Mouse (Mus musculus) CH12.LX (cell line): ENCODE data around the gene Ucn3. TPM values are rescaled to one million over a fixed set of nuclear protein-coding genes. Genes with fewer than 3 reads are reported as not detected.

Source experiments
- DNase-seq: peaks from one replicate; pipeline ENCODE4 v3.0.0-alpha.2; 2013; ENCODE audit errors: extremely low read depth
- H3K27ac ChIP-seq: 2 replicates; pipeline ENCODE4 v1.5.1; 2012; ENCODE audit warnings: low read depth, mild to moderate bottlenecking, control low read depth, moderate library complexity; ENCODE audit not compliant: insufficient read depth
- H3K27me3 ChIP-seq: replicated peaks from 2 replicates; pipeline ENCODE3; 2012; ENCODE audit warnings: inconsistent platforms
- H3K36me3 ChIP-seq, 2 experiments: replicated peaks in 1 of 2; 2 replicates each; pipeline versions ENCODE3 to v1.6.1; 2012; ENCODE audit warnings: inconsistent platforms in 1 of 2, low read length in 1 of 2, mild to moderate bottlenecking in 1 of 2, mixed read lengths in 1 of 2, moderate library complexity in 1 of 2; ENCODE audit not compliant: control insufficient read depth in 1 of 2, insufficient read depth in 1 of 2
- H3K4me1 ChIP-seq, 2 experiments: 2 replicates each; pipeline ENCODE4 v1.6.1; 2012; ENCODE audit warnings: inconsistent platforms in 1 of 2, moderate library complexity in 1 of 2; ENCODE audit not compliant: insufficient read depth in 2 of 2, control insufficient read depth in 1 of 2
- H3K4me2 ChIP-seq: 2 replicates; pipeline ENCODE4 v1.6.1; 2012; ENCODE audit warnings: low read depth, mild to moderate bottlenecking, control low read depth; ENCODE audit not compliant: poor library complexity, insufficient read depth, severe bottlenecking
- H3K4me3 ChIP-seq, 3 experiments: fragments of 150-350 bp in 1 of 3; sonication (generic) in 1 of 3; replicated peaks in 1 of 3; 2 replicates each; pipeline versions ENCODE3 to v1.5.1; 2011 to 2012; ENCODE audit warnings: low read depth in 2 of 3, low read length in 2 of 3, mild to moderate bottlenecking in 2 of 3, moderate library complexity in 2 of 3, control low read depth in 1 of 3, improper control_type of control experiment in 1 of 3, inconsistent platforms in 1 of 3, mixed read lengths in 1 of 3; ENCODE audit not compliant: poor library complexity in 1 of 3
- H3K79me2 ChIP-seq: replicated peaks from 2 replicates; pipeline ENCODE4 v1.6.1; 2012; ENCODE audit warnings: mild to moderate bottlenecking, moderate library complexity; ENCODE audit not compliant: control insufficient read depth, poor library complexity, insufficient read depth, severe bottlenecking; ENCODE audit errors: extremely low read depth
- H3K9ac ChIP-seq: 2 replicates; pipeline ENCODE4 v1.6.1; 2012; ENCODE audit warnings: low read depth, mild to moderate bottlenecking, control low read depth, moderate library complexity; ENCODE audit not compliant: insufficient read depth
- H3K9me3 ChIP-seq: replicated peaks from 2 replicates; pipeline ENCODE3; 2012; ENCODE audit warnings: low read length, inconsistent platforms, mixed read lengths
- BHLHE40 ChIP-seq: IDR thresholded peaks from 2 replicates; pipeline ENCODE4 v1.6.1; 2011; ENCODE audit warnings: mild to moderate bottlenecking, low read depth, low read length, improper control_type of control experiment
- CHD1 ChIP-seq: IDR thresholded peaks from 2 replicates; pipeline ENCODE4 v1.6.1; 2012; ENCODE audit warnings: low read depth, low read length, improper control_type of control experiment, inconsistent platforms
- CHD2 ChIP-seq: IDR thresholded peaks from 2 replicates; pipeline ENCODE4 v1.6.1; 2011; ENCODE audit warnings: low read length, improper control_type of control experiment
- E2F4 ChIP-seq: IDR thresholded peaks from 2 replicates; pipeline ENCODE4 v1.6.1; 2011; ENCODE audit warnings: low read depth, low read length, improper control_type of control experiment; ENCODE audit not compliant: insufficient replicate concordance
- ELF1 ChIP-seq: IDR thresholded peaks from 2 replicates; pipeline ENCODE4 v1.6.1; 2014; ENCODE audit warnings: low read depth, mild to moderate bottlenecking, inconsistent platforms, low read length, improper control_type of control experiment
- EP300 ChIP-seq: IDR thresholded peaks from 2 replicates; pipeline ENCODE4 v1.6.1; 2011; ENCODE audit warnings: low read length, improper control_type of control experiment
- ETS1 ChIP-seq: conservative IDR thresholded peaks from 2 replicates; pipeline ENCODE4 v1.6.1; 2012; ENCODE audit warnings: low read depth, mild to moderate bottlenecking, inconsistent platforms, low read length, improper control_type of control experiment, moderate library complexity
- GABPA ChIP-seq: IDR thresholded peaks from 2 replicates; pipeline ENCODE4 v1.6.1; 2012; ENCODE audit warnings: low read depth, low read length, improper control_type of control experiment, inconsistent platforms; ENCODE audit not compliant: insufficient replicate concordance
- HCFC1 ChIP-seq: IDR thresholded peaks from 2 replicates; pipeline ENCODE4 v1.6.1; 2012; ENCODE audit warnings: low read depth, mild to moderate bottlenecking, inconsistent platforms, low read length, improper control_type of control experiment
- JUN ChIP-seq: IDR thresholded peaks from 2 replicates; pipeline ENCODE4 v1.6.1; 2011; ENCODE audit warnings: low read depth, mild to moderate bottlenecking, low read length, improper control_type of control experiment, moderate library complexity; ENCODE audit not compliant: insufficient read depth
- JUND ChIP-seq: conservative IDR thresholded peaks from 2 replicates; pipeline ENCODE4 v1.6.1; 2011; ENCODE audit warnings: low read depth, low read length, improper control_type of control experiment
- KAT2A ChIP-seq: IDR thresholded peaks from 2 replicates; pipeline ENCODE4 v1.6.1; 2012; ENCODE audit warnings: low read length, improper control_type of control experiment, inconsistent platforms; ENCODE audit not compliant: insufficient replicate concordance
- MAFK ChIP-seq: IDR thresholded peaks from 2 replicates; pipeline ENCODE4 v1.6.1; 2011; ENCODE audit warnings: low read length, improper control_type of control experiment; ENCODE audit not compliant: insufficient replicate concordance
- MAX ChIP-seq: IDR thresholded peaks from 2 replicates; pipeline ENCODE4 v1.6.1; 2011; ENCODE audit warnings: low read length, improper control_type of control experiment
- MEF2A ChIP-seq: IDR thresholded peaks from 2 replicates; pipeline ENCODE4 v1.6.1; 2014; ENCODE audit warnings: low read depth, mild to moderate bottlenecking, inconsistent platforms, low read length, improper control_type of control experiment, borderline replicate concordance
- NELFE ChIP-seq: IDR thresholded peaks from 2 replicates; pipeline ENCODE4 v1.6.1; 2011; ENCODE audit warnings: low read depth, low read length, improper control_type of control experiment
- NRF1 ChIP-seq: IDR thresholded peaks from 2 replicates; pipeline ENCODE4 v1.6.1; 2014; ENCODE audit warnings: low read depth, mild to moderate bottlenecking, inconsistent platforms, low read length, improper control_type of control experiment, moderate library complexity
- PAX5 ChIP-seq: IDR thresholded peaks from 2 replicates; pipeline ENCODE4 v1.6.1; 2012; ENCODE audit warnings: low read length, inconsistent platforms, mixed read lengths
- POLR2A ChIP-seq: IDR thresholded peaks from 2 replicates; pipeline ENCODE4 v1.6.1; 2011; ENCODE audit warnings: low read depth, mild to moderate bottlenecking, improper control_type of control experiment, low read length
- RAD21 ChIP-seq: IDR thresholded peaks from 2 replicates; pipeline ENCODE4 v1.6.1; 2011; ENCODE audit warnings: low read depth, mild to moderate bottlenecking, low read length, improper control_type of control experiment, moderate library complexity
- RCOR1 ChIP-seq: conservative IDR thresholded peaks from 2 replicates; pipeline ENCODE4 v1.6.1; 2012; ENCODE audit warnings: low read depth, mild to moderate bottlenecking, inconsistent platforms, low read length, improper control_type of control experiment
- SIN3A ChIP-seq: IDR thresholded peaks from 2 replicates; pipeline ENCODE4 v1.6.1; 2012; ENCODE audit warnings: low read length, improper control_type of control experiment, inconsistent platforms
- SMC3 ChIP-seq: IDR thresholded peaks from 2 replicates; pipeline ENCODE4 v1.6.1; 2011; ENCODE audit warnings: low read depth, low read length, improper control_type of control experiment
- UBTF ChIP-seq: IDR thresholded peaks from 2 replicates; pipeline ENCODE4 v1.6.1; 2012; ENCODE audit warnings: low read depth, mild to moderate bottlenecking, inconsistent platforms, low read length, improper control_type of control experiment, moderate library complexity
- USF1 ChIP-seq: IDR thresholded peaks from 2 replicates; pipeline ENCODE4 v1.6.1; 2014; ENCODE audit warnings: low read depth, mild to moderate bottlenecking, inconsistent platforms, low read length, improper control_type of control experiment
- USF2 ChIP-seq: conservative IDR thresholded peaks from 2 replicates; pipeline ENCODE4 v1.6.1; 2011; ENCODE audit warnings: low read depth, low read length, improper control_type of control experiment
- ZC3H11A ChIP-seq: IDR thresholded peaks from 2 replicates; pipeline ENCODE4 v1.6.1; 2012; ENCODE audit warnings: low read depth, mild to moderate bottlenecking, inconsistent platforms, low read length, improper control_type of control experiment
- ZKSCAN1 ChIP-seq: IDR thresholded peaks from 2 replicates; pipeline ENCODE4 v1.6.1; 2012; ENCODE audit warnings: low read depth, inconsistent platforms, low read length, improper control_type of control experiment, borderline replicate concordance
- ZMIZ1 ChIP-seq: IDR thresholded peaks from 2 replicates; pipeline ENCODE4 v1.6.1; 2012; ENCODE audit warnings: low read depth, mild to moderate bottlenecking, inconsistent platforms, low read length, improper control_type of control experiment
- dilution Hi-C: fragments of 300-500 bp; cut with MboI; formaldehyde crosslinking; loops from 2 replicates; pipeline ENCODE4 v1.14.3; 2020; ENCODE audit warnings: low sequenced_read_pairs; ENCODE audit not compliant: extremely low pct_unique_long_range_greater_than_20kb, extremely low pct_ligation_motif_present
- in situ Hi-C: fragments of 300-500 bp; cut with MboI; formaldehyde crosslinking; loops from 3 replicates; pipeline ENCODE4 v1.14.3; 2019; ENCODE audit warnings: low sequenced_read_pairs, low pct_ligation_motif_present, low pct_unique_long_range_greater_than_20kb, mixed read lengths
- polyA plus RNA-seq: library from polyadenylated mRNA; unstranded; fragments of >175 nt; gene quantifications from 2 replicates; pipeline ENCODE4 v1.2.1, GENCODE M21; 2012; ENCODE audit warnings: low read depth; ENCODE audit not compliant: insufficient read length
- total RNA-seq, 2 experiments: library from RNA; depleted of rRNA; stranded (reverse); fragments of 300-350 nt in 1 of 2; fragments of >200 nt in 1 of 2; gene quantifications; 2 replicates each; pipeline ENCODE4 v1.2.3; 2012 to 2014

Ucn3 gene
- total RNA-seq (2012; rRNA removed), result not detected in 2 replicates
- not detected in 2 replicates for total RNA-seq (2014; rRNA removed)
- polyA plus RNA-seq, result not detected in 2 replicates

DNA sequence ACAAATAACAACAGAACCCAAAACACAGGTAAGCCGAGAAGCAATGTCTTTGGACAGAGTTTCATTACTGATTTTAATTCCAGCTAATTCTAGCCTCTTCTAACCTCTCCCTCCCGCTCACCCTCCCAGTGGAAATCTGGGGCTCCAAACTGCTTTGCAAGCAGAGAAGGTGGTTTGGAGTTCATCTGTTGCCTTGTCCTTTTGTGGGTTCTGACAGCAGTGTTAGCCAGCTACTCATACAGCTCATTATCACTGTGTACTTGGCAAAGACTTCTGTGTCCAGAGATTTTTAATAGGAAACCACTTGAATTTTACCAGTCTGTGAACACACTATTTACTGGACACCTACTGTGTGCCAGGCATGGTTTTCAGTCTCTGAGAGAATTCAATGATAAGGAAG lies at the start of gene Ucn3:
Gene Ucn3, minus strand, starts transcription at position 101 of the 400 bp plus-strand sequence.
- H3K4me2 ChIP-seq, result no peak within 1 kb of the TSS
- no peaks in the 10 kb centered on the region for H3K9me3 ChIP-seq
- no peaks in the 10 kb centered on the region for H3K36me3 ChIP-seq
- H3K27me3 ChIP-seq, result no peaks in the 10 kb centered on the region
- DNase-seq, result no peak
- dilution Hi-C loops, result no loop called here
- H3K79me2 ChIP-seq, result no peaks in the 10 kb centered on the region
- no peak for TF ChIP-seq SIN3A
- TF ChIP-seq E2F4, result no peak
- no peak for TF ChIP-seq MAX
- no peak for TF ChIP-seq USF1
- TF ChIP-seq UBTF, result no peak
- TF ChIP-seq NRF1, result no peak
- no peak for TF ChIP-seq RAD21
- TF ChIP-seq BHLHE40, result no peak
- no peak for TF ChIP-seq RCOR1
- no peak for TF ChIP-seq NELFE
- TF ChIP-seq KAT2A, result no peak
- no peak for TF ChIP-seq JUN
- no peak for TF ChIP-seq MAFK
- TF ChIP-seq MEF2A, result no peak
- no peak for TF ChIP-seq HCFC1
- TF ChIP-seq JUND, result no peak
- TF ChIP-seq EP300, result no peak
- no peak for TF ChIP-seq ZKSCAN1
- TF ChIP-seq ZMIZ1, result no peak
- TF ChIP-seq, all 38 proteins: peak for 0
- H3K4me1 ChIP-seq, result peaks cover 0 to 5% of the 10 kb centered on the region in 2 experiments; a peak in 2 of 4 replicates
- no peak within 1 kb of the TSS for H3K9ac ChIP-seq
- no peak within 1 kb of the TSS for H3K27ac ChIP-seq
- in situ Hi-C loops, result no loop called here
- no peak within 1 kb of the TSS for H3K4me3 ChIP-seq

- H3K9ac ChIP-seq, result no peak overlapping the region
- no peaks in the 10 kb centered on the region for H3K36me3 ChIP-seq
- no peaks in the 10 kb centered on the region for H3K9me3 ChIP-seq
- TF ChIP-seq RAD21 (no peak), ELF1 (no peak), USF2 (no peak), ZMIZ1 (no peak), KAT2A (no peak), ZC3H11A (no peak), GABPA (no peak), CHD2 (no peak), BHLHE40 (no peak), MAFK (no peak), CHD1 (no peak), MEF2A (no peak), ETS1 (no peak), JUN (no peak), POLR2A (no peak), UBTF (no peak), USF1 (no peak), PAX5 (no peak), SMC3 (no peak), RCOR1 (no peak)
- H3K4me1 ChIP-seq, result no peaks in the 10 kb centered on the region
- dilution Hi-C loops, result no loop called here
- H3K27me3 ChIP-seq, result no peaks in the 10 kb centered on the region
- DNase-seq, result no peak
- H3K4me2 ChIP-seq, result no peak overlapping the region
- no peak overlapping the region for H3K27ac ChIP-seq
- in situ Hi-C loops, result no loop called here
- H3K4me3 ChIP-seq, result no peak overlapping the region
- no peaks in the 10 kb centered on the region for H3K79me2 ChIP-seq
These were observed 46.9 kb upstream of the Ucn3 start for GRCm38 (mm10) chr13:3992081-3992480.
